Mouse (Mus musculus): ENCODE results near the gene Gm2001.
"Not testable (repeated sequence)": the region's sequence is repeated elsewhere in the genome, so short reads cannot be mapped to it uniquely, and the experiment has no call there.

DNA sequence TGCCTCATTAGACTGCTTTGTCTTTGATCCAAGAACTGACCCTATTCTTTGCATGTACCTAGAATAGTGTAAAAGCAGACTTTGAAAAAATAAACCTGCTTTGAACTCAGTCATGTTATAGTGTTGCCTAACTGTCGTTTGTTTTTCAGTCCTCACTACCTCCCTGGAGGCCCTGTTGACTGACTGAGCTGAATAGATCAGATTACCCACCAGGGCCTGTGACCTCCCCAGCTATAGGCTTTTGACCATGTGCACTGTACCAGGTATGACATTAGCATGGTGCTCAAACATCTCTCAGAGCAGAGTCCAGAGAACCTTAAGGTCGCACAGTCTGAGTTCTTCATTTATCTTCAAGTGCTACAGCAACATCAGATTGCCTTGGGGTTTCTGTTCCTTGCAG, 8.5 kb upstream of the Gm2001 start:
- TF ChIP-seq CTCF (IDR thresholded peaks at IDR 0.05; ENCODE audit: low read depth, low read length); POLR2A (IDR thresholded peaks at IDR 0.05; ENCODE audit: extremely low read depth, insufficient read depth, low read length): not testable (repeated sequence)

All from liver, adult 2 months (tissue).